Mouse (Mus musculus): ENCODE measurements around the gene Akap8l.

The Akap8l gene

DNA sequence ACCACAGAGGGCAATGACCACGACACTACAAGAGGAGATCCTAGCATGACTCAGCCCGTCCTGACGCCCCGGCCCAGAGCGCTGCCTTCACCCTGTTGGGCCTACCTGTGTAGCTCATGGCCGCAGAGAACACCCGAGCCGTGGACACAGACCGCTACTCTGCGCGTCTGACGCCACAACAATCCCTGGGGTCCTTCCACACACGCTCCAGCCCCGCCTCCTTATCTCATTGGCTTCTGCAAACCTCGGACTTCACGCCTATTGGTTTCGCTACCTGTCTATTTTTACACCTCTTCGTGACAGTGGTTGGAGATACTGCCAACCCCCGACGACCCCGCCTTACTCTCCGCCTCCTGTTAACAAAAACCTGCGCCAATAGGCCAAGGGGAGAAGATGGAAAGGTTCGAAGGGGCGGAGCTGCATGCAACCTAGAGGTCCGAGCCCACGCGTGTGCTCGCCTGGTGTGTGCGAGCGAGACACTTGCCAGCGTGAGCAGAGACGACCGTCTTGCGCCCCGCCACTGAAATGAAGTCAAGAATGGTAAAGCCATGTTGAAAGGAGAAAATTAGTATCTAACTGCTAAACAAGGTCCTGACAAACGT, at the start of gene Akap8l:
Gene Akap8l, minus strand, starts transcription at position 226 of the 602 bp plus-strand sequence.
- peak; percentile 99 for DNase-seq (ENCODE audit: low read depth, low spot score)

DNA sequence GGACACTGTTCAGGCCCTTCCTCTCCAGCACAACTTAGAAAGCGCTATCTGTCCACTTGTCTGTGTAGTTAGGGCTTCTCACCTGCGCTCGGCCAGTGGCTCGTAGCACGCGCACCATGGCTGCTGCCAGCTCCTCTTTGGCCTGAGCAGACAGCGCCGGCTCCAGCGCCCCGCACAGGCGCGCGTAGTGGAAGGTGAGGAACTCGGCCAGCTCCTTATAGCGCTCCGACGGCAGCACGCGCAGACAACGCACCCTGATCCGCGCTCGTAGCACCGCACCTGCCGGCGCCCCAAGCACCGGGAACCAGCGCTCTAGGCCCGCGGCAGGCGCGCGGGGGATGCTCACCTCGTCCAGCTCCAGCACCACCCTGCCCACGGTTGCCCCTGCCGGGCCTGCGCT, 45.9 kb upstream of the Akap8l start:
- peak; percentile 74 for DNase-seq (ENCODE audit: low read depth, low spot score)

DNA sequence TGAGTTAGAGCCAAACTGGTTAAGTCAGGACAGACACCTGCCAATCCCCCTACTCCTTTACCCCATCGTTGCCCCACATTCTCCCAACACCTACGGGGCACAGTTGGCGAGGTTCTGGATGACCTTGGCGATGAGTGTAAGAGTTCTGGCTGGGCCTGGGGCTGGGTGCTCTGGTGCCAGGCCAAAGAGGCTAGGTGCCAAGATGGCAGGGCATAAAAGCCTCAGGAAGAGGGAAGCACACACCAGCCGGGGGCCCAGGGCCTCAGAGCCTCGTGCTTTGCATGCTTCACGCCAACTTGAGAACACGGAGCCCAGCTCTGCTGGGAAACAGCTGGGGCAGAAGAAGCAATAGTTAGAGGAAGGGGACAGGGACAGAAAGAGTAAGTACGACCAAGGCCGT, 43.5 kb upstream of the Akap8l start:
- no peak for DNase-seq (ENCODE audit: low read depth, low spot score)

DNA sequence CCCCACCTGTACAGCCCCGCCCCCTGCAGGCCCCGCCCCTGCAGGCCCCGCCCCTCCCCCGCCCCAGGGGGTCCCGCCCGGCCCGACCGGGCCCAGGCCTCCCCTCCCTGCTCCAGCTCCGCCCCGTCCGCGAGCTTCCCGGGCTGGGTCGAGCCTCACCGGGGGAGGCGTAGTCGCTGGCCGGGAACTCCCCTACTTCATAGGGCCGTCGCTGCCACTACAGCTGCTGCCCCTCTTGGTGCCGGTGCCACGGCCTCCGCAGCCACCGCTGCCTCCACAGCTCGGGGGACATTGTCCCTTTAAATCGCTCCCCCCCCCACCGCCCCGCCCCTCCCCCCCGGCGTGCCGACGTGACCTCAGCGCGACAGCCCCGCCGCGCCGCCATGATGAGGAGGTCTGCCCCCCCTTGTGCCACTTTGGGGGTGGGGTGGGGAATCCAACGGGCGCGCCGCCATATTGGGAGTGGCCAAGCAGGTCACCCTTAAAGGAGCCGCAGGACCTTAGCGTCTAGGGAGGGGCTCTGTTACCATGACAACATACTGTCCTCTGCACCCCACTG, 38.8 kb upstream of the Akap8l start, which contains the start of gene Wiz:
Gene Wiz, minus strand, starts transcription at position 339 of the 559 bp plus-strand sequence.
- peak; percentile 88 for DNase-seq (ENCODE audit: low read depth, low spot score)

DNA sequence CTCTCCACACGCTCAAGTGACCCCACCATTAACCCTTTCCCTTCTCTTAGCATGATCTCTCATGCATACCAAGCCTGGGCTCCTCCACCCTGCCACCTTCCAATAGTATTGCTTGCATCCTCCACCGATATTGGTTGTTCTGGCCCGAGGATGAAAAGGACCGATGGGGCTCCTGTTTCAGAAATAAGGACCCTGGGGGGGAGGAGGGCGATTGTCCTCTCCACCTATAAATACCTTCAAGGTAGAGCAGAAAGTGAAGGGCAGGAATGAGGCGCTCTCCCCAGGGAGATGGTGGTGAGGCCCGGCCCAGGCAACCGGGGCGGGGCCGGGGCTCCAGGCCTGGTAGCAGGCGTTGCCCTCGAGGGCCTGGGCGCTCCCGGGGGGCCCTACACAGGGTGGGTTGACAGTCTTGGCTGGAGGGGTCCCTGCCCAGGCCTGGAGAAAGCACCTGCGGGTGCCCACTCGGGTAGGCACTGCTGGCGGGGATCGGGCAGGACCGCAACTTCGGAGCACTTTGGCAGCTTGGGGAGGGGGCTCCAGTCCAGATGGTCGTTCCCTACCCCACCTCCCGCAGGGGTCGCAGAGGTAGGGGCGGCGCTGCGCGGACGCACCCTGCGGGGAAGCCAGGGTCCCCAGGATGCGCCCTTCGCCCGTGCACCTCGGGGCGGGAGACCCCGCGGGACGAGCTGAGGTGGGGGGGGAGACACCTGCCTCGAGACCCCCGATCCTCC, 38.1 kb upstream of the Akap8l start:
- DNase-seq (ENCODE audit: low read depth, low spot score): peak; percentile 23

DNA sequence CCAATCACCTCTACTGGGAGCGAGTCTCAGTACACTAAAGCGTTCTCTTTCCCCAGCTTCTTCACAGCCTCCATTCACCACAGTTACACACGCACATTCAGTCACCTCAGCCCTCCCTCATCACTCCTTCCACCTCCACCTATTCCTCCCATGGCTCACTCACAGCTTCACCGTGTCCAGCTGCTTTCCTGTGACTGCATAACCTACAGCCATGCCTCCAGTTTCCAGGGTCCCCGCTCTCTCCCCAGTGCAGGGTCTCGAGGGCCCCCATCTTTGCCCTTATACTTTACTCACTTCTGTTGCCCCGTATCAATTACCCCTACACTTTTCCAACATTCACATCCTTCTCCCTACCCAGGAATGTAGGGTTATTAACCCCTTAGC, 37.6 kb upstream of the Akap8l start:
- DNase-seq (ENCODE audit: low read depth, low spot score): no peak

DNA sequence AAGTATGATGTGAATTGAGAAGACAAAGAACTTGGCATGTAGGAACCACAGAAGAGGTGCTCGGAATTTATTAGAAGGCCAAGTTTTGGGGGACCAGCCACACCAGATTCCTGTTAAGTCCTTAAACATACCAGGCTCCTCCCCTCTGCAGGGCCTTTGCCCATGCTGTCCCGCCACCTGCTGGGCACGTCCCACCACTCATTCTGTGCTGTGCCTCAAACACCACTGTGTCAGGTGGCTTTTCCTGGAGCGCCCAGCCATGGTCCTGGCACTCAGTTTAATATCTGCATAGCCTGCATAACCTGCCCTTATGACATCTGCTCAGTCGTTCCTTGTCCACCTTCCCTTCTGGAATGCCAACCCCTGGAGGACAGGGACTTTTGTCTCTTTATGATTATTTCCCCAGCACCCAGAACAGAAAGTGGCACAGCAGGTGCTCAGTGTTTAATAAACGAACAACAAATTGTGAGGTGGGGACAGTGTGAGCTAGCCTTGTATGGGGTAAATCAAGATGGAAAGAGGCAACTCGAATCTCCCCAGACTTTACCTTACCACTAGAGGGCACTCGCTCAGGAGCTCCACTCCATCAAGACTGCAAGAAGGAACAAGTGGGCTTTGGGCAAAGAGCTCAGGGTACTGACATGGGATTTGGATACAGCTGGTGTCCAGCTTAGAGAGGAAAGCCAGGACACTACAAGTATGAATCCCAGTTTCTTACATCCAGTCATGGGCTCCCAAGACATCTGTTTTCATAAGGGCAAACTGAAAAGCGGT, 36.4 kb upstream of the Akap8l start:
- DNase-seq (ENCODE audit: low read depth, low spot score): peak; percentile 67

DNA sequence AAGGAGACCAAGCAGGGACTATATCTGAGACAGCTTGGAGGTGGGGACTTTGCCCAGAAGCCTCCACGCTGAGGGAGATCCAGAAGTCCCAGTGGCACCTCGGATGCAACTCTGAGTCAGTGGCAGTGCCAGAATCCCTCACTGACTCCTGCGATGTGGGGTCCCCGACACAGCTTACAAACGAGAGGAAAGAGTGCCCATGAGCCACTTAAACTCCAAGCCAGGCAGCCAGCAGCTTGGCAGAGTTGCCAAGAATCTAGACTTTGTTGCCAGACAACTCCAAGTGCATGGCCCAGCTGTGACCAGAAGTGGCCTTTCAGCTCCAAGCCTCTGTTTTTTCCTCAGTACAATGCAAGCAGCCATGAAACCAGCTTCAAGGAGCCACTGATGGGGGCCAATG, 33.3 kb upstream of the Akap8l start:
- no peak for DNase-seq (ENCODE audit: low read depth, low spot score)

DNA sequence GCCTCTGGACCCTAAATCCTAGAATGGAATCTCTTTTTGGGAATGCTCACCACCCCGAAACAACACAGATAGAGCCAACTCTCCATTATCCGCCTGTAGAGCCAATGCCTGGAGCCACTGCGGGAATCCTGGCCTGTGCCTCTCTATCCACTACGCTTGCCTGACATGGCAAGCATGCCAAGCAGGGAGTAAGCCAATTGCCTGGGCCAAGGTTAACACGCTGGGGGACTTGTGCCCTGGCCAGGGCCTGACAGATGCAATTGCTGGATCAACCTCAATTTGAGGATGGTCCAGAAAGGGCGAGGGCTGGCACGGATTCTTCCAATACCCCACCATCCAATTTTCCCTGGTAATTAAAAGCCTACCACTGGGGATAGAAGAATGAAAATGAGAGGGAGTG, 32.2 kb upstream of the Akap8l start:
- no peak for DNase-seq (ENCODE audit: low read depth, low spot score)

DNA sequence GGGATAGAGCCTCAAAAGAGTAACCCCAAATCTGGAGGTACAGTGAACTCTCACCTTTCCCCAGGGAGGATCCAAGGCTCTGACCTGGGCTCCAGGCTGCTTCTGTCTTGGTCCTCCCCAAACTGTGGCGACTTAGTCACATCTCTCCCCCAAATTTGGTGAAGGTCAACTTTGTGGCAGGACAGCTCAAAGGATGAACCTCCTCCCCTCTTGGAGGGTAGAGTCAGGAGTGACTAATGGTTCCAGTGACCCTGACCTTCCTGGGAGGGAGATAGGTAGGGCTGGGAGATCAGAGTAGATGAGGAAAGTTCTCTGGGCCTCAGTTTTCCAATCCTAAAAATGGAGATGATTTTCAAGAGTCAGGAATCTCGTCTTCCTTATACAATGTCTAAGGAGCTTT, 28.4 kb upstream of the Akap8l start:
- no peak for DNase-seq (ENCODE audit: low read depth, low spot score)

DNA sequence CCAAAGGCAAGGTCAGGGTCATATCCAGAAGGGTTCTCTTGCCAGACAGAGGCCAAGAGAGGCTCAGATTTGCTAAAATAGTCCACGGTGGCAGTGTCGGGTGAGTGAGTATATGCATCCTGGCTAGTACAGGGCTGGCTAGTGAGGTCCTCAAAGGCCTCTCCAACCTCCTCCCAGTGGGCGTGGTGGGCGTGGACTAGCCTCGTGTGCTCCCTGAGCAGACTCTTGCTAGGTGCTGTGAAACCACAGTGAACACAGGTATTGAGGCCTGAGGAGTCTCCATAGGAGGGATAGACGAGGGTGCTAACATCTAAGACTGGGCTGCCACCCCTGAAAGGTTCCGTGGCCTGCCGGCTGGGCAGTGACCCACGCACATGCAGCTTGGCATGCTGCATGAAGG, 26.7 kb upstream of the Akap8l start:
- no peak for DNase-seq (ENCODE audit: low read depth, low spot score)

DNA sequence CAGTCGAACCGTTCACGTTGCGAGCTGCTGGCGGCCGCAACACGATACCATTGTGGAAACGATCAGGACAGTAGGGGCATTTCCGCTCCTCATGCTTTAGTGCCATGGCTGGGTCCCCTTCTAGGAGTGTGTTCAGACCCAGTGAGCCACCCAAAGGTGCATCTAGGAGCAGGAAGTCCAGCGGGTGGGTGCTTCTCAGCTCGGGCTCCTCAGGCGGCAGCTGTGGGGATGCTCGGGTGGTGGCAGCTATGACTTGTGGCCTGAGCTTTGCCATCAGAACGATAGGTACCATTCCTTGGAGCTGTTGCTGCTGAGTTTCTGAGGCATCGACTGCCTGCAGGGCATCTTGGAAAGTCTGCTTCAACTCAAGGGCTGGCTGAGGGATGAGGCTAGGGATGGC, 26.1 kb upstream of the Akap8l start:
- no peak for DNase-seq (ENCODE audit: low read depth, low spot score)

DNA sequence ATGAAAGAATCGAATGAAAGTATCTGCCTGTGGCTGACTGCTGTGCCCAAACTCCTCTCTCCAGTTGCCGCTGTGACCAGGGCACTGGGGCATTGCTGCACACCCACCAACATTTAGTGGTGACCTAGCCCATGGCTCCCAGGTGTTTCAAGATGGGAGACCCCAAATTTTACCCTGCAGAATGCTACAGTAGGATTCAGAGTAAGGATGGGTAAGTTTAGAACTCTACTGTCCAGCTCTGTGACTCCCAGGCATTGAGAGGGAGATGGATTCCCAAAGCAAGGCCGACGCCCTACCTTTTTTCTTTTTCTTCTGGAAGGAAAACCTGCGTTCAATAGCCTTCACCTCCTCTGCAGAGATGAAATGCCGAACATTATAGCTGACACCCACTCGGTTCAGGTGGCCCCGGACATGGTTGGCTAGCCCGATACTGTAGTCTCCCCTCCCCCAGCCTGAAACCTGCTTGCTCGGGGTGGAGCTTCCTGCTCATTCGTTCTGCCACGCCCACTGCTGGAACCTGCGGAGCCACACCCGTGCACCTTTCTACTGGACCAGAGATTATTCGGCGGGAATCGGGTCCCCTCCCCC, 18.7 kb upstream of the Akap8l start:
- no peak for DNase-seq (ENCODE audit: low read depth, low spot score)

DNA sequence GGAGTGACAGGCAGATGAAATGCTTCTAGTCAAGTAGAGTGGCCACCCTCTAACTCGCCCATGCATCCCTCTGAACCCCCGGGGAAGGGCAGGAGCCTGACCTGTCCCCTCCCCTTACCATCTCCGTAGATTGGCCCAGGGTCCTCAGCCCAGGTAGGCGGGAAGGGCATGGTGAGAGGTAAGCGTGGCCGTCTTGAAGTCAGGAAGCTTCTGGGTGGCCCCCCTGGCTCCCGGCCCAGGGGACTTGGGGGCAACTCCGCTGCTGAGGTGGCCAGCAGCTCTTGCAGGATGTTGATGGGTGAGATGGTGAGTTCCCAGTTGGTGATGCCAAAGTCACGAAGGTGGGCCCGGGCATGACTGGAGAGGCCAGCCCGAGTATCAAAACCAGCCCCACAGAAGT, 17.3 kb upstream of the Akap8l start:
- DNase-seq (ENCODE audit: low read depth, low spot score): no peak

DNA sequence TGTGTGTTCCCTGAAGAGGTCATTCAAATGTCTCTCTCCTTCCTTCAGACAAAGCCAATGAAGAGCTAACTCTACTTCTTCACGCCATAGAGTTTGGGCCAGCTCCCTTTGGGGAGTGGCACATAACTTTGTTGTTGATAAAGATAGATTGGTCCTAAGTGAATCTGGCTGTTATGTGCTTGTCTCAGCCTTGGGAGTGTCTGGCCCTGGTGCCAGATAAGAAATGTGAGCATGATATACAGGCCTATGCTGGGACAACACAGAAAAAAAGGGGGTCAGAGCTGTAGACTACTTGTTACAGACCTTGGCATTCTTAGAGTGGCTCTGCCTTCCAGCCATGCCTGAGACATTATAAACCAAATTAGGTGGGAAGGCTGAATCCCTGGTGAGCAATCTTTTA, 14.9 kb upstream of the Akap8l start:
- DNase-seq (ENCODE audit: low read depth, low spot score): no peak

DNA sequence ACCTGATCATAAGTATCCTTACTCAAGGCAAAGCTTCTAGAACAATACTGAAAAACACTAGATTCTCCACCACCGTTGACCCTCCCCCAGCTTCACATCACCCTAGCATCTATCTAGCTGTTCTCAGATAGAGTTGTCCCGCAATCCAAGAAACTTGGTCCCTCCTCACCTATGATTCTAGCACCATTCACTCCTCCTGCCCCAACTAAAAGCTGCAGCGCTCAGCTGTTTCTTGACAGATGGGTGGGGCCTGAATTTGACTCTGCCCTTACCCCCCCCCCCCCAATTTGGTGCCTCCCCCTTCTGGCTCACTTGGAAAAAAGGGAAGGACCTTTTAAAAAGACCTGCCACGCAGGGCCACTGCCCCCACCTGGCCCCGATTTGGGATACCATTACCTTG, 14.4 kb upstream of the Akap8l start:
- peak; percentile 17 for DNase-seq (ENCODE audit: low read depth, low spot score)

DNA sequence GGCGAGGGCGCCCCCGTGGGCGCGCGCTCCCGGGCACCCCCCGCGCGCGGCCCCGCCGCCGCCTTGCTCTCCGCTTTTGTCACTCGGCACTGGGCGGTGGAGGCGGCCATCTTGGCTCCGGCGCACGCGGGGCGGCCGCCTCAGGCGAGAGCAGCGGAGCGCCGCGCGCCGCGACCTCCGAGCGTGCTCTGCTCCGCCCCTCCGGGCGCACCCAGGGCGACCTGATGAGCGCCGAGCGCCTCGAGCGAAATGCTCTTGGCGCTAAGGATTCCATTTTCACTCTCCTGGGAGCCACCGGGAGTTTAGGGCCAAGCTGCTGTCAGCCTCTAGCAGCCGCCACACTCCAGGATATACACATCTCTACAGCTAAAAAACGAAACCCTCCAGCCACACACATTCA, 13.9 kb upstream of the Akap8l start:
- peak; percentile 96 for DNase-seq (ENCODE audit: low read depth, low spot score)

DNA sequence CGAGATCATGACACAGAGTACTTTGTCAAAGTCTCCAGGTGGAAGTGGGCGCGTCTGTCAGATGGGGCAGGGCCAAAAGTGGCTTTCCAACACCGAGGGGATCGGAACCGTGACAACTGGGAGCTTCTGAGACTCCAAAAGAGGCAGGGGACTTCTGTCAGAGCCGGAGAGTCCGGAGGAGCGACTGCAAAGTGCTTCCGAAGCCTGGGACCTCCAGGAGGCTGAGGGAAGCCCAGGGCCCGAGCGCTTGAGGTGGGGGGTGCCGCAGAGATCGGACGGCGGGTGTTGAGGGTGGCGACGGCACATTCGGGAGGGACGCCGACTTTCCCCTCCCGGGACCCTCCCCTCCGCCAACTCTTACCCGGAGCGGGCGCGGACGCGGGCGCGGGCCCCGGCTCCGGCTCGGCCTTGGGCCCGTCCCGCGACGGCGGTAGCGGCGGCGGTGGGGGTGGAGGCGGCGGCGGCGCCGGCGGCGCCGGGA, 13.5 kb upstream of the Akap8l start:
- peak; percentile 46 for DNase-seq (ENCODE audit: low read depth, low spot score)

DNA sequence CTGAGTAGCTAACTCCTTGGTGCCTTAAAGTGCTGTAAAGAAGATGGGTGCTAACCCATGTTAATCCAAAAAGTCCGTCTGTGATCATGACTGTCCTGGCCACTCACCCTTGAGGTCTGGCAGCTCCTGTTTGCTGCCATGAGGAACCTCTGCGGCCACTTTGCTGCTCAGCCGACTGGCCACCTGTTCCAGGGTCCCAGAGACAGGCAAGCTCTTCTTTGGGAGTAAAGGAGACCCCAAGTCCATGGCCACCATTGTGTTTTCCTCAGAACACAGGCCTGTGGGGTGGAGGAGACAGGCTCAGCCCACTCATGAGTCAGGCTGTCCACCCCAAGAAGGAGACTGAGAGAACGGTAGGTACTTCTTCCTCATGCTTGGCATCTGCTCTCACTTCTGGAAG, 12.3 kb upstream of the Akap8l start:
- DNase-seq (ENCODE audit: low read depth, low spot score): no peak

DNA sequence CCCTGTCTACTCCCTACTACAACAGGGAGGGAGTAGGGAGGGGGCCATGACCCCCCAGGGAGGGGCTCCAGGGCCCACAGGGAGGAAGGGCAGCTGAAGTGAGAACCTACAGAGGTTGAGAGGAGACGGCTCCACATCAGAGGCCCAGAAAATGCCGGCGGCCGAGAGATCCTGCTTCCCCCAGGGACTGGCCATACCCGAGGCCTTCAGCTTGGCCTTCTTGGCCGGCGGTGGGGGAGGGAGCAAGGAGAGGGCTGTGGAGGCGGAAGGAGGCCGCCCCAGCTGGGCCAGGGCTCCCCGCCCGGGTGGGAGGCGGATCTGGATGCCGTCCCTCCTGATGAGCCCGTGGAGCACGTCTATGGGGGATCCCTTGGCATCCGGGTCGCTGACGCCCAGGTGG, 9.5 kb upstream of the Akap8l start:
- DNase-seq (ENCODE audit: low read depth, low spot score): no peak

DNA sequence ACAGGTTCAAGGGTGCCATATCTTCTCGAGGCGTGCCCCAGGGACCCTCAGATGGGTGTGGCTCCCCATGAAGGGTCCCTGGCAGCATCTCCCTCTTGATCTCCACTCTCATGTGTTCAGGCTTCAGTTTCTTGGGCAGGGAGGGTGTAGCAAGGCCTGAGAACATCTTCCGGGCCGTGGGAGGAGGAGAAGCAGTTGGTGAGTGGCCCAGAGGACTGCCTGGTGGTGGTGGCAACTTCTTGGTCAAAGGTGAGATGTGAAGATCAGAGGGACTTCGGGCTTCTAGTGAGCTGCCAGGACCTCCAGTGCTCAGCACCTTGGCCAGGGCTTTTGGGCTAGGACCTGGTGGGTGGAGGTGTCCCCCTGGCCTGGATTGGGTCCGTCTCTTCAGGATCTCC, 8.5 kb upstream of the Akap8l start:
- DNase-seq (ENCODE audit: low read depth, low spot score): no peak
